Mouse (Mus musculus): Measurements from ENCODE around the gene Mrpl47. TPM values are rescaled to one million over a fixed set of nuclear protein-coding genes. Genes with fewer than 3 reads are reported as not detected.

Gene Mrpl47
- polyA plus RNA-seq, 1 experiment from 2014 or later = 34.5 TPM

DNA sequence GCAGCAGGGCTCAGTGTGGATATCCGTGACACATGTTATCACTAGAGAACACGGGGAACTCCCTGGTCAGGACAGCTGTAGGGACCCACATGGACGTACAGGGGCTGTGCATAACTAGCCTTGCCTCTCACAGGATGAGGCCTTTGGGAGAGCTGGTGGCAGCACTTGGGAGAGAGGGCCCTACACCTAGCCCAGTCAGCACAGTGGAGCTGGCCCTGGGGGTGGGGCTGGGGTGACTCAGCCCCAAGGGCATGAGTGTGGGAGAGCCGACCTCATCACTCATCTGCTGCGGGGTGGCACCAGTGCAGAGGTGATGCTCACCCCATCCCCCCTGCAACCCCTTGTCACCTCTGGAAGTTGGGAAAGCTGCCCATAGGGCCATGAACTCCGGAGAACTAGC lies 61.0 kb downstream of the Mrpl47 start:
- 84% methylated on average over 6 of the region's 6 CpGs for WGBS
- Histone ChIP-seq H3K9me3 (no peaks in the 10 kb centered on the region), H3K27ac (no peak overlapping the region), H3K4me1 (replicated peaks) (no peaks in the 10 kb centered on the region), H3K36me3 (no peaks in the 10 kb centered on the region), H3K4me3 (no peak overlapping the region), H3K27me3 (ENCODE audit: insufficient read depth, poor library complexity, severe bottlenecking) (no peaks in the 10 kb centered on the region)
- no peak for DNase-seq (ENCODE audit: low spot score)

Other genes with a start within 250 kb of the Mrpl47 start
- not detected in 2 replicates for gene Kcnmb3, start 245.4 kb downstream of the Mrpl47 start, polyA plus RNA-seq (2016; fragmentation: Nextera tagmentation; extraction: Ambion mirVana)
- 37.8 and 42.6 TPM in 2 replicates for gene Zfp639, start 227.3 kb downstream of the Mrpl47 start, polyA plus RNA-seq (2016; fragmentation: Nextera tagmentation; extraction: Ambion mirVana)
- gene Mfn1, start 208.1 kb downstream of the Mrpl47 start, polyA plus RNA-seq (2016; fragmentation: Nextera tagmentation; extraction: Ambion mirVana) = 24.8 and 24.9 TPM in 2 replicates
- 46.1 and 49.3 TPM in 2 replicates for gene Gnb4, start 121.0 kb downstream of the Mrpl47 start, polyA plus RNA-seq (2016; fragmentation: Nextera tagmentation; extraction: Ambion mirVana)
- gene Actl6a, start 31.3 kb downstream of the Mrpl47 start, polyA plus RNA-seq (2016; fragmentation: Nextera tagmentation; extraction: Ambion mirVana) = 244 and 272 TPM in 2 replicates
- 281 and 302 TPM in 2 replicates for gene Ndufb5, start 615 bp downstream of the Mrpl47 start, polyA plus RNA-seq (2016; fragmentation: Nextera tagmentation; extraction: Ambion mirVana)
- 5.3 and 6.7 TPM in 2 replicates for gene Usp13, start 79.9 kb upstream of the Mrpl47 start, polyA plus RNA-seq (2016; fragmentation: Nextera tagmentation; extraction: Ambion mirVana)